Mouse (Mus musculus) ES-E14 (cell line): Measurements from ENCODE around the gene Grb2.

ENCODE experiments used
- HCFC1 ChIP-seq: IDR thresholded peaks from 2 replicates; pipeline ENCODE4 v1.6.1; 2012; ENCODE audit warnings: low read length, inconsistent platforms, borderline replicate concordance; ENCODE audit not compliant: insufficient read depth
- MAFK ChIP-seq: IDR thresholded peaks from 2 replicates; pipeline ENCODE4 v1.6.1; 2014; ENCODE audit warnings: mild to moderate bottlenecking, low read depth, low read length, inconsistent platforms; ENCODE audit not compliant: insufficient read depth
- ZC3H11A ChIP-seq: IDR thresholded peaks from 2 replicates; pipeline ENCODE4 v1.6.1; 2012; ENCODE audit warnings: low read depth, mild to moderate bottlenecking, inconsistent platforms, low read length, borderline replicate concordance

- TF ChIP-seq MAFK (no peak), ZC3H11A (no peak), HCFC1 (no peak; the same call in 1 of the 2 replicates)
These were observed at the start of gene Grb2 for GRCm38 (mm10) chr11:115708209-115708876.
